Mouse (Mus musculus) megakaryocyte, embryonic 14.5 days (primary cell): ENCODE results near the gene Timm10.

Source experiments
- FLI1 ChIP-seq: IDR thresholded peaks from 2 replicates; pipeline ENCODE4 v1.6.1; 2012; ENCODE audit warnings: low read length, inconsistent platforms, mixed read lengths
- GATA1 ChIP-seq: IDR thresholded peaks from 3 replicates; pipeline ENCODE4 v1.6.1; 2012; ENCODE audit warnings: mixed read lengths, low read length, inconsistent platforms, borderline replicate concordance

DNA sequence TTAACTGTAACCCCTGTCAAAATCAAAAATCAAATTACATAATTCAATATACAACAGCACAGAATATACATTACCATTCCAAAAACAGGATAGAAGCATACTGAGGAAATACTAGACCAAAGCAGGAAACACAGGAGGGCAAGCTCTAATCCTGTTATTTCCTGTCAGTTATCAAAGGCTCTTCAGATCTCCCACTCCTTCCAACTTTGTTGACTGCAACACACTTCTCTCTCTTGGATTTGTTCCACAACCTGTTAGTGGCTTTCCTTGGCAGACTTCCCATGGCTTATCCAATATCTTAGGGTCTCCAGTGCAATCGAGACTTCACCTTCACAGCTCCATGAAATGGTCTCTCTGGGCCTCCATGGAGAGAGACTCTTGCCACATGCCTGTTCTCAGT, 18.4 kb downstream of the Timm10 start:
- no peak for TF ChIP-seq GATA1
- TF ChIP-seq FLI1 = no peak
